Mouse (Mus musculus): ENCODE results near the gene Ugcg. TPM values are rescaled to one million over a fixed set of nuclear protein-coding genes. Genes with fewer than 3 reads are reported as not detected.

The Ugcg gene
- total and polyA plus RNA-seq, 2 experiments from 2014 or later = 19.1 to 46.5 TPM

- DNase-seq (ENCODE audit: low spot score) = no peak
- Histone ChIP-seq H3K9ac (replicated peaks; ENCODE audit: low read length) (no peak overlapping the region), H3K27me3 (ENCODE audit: insufficient read depth, low read length) (no peaks in the 10 kb centered on the region), H3K4me3 (ENCODE audit: low read length) (no peak overlapping the region), H3K9me3 (ENCODE audit: low read length) (no peaks in the 10 kb centered on the region), H3K4me2 (ENCODE audit: low read depth, low read length) (no peak overlapping the region), H3K36me3 (ENCODE audit: insufficient read depth, low read length) (peaks cover 5% of the 10 kb centered on the region), H3K4me1 (ENCODE audit: insufficient read depth, low read length) (peaks cover 4% of the 10 kb centered on the region; the same call in 1 of the 2 replicates), H3K27ac (no peak overlapping the region)
- 88% methylated on average over 4 of the region's 4 CpGs for WGBS
- no peak for ATAC-seq
- TF ChIP-seq CTCF (IDR thresholded peaks at IDR 0.05; ENCODE audit: low read depth) = no peak
Observed at GRCm38 (mm10) chr4:59206600-59206999, 17.5 kb downstream of the Ugcg start.

GRCm38 (mm10) chr4:59208607-59209006, 19.6 kb downstream of the Ugcg start:
- no peak for TF ChIP-seq CTCF (IDR thresholded peaks at IDR 0.05; ENCODE audit: low read depth)
- H3K9me3 ChIP-seq (ENCODE audit: low read length) = no peaks in the 10 kb centered on the region
- H3K4me2 ChIP-seq (ENCODE audit: low read depth, low read length) = no peak overlapping the region
- no peak overlapping the region for H3K27ac ChIP-seq
- whole genome bisulfite sequencing = 90% methylated on average over 4 of the region's 4 CpGs
- H3K4me1 ChIP-seq (ENCODE audit: insufficient read depth, low read length) = peaks cover 4% of the 10 kb centered on the region; the same call in 1 of the 2 replicates
- DNase-seq (ENCODE audit: low spot score) (no peak), ATAC-seq (no peak)
- no peak overlapping the region for H3K4me3 ChIP-seq (ENCODE audit: low read length)
- no peaks in the 10 kb centered on the region for H3K27me3 ChIP-seq (ENCODE audit: insufficient read depth, low read length)
- H3K36me3 ChIP-seq (ENCODE audit: insufficient read depth, low read length) = peaks cover 5% of the 10 kb centered on the region
- no peak overlapping the region for H3K9ac ChIP-seq (replicated peaks; ENCODE audit: low read length)

- peaks cover 5% of the 10 kb centered on the region for H3K36me3 ChIP-seq (ENCODE audit: insufficient read depth, low read length)
- H3K4me2 ChIP-seq (ENCODE audit: low read depth, low read length) = no peak overlapping the region
- H3K27ac ChIP-seq = no peak overlapping the region
- no peaks in the 10 kb centered on the region for H3K4me1 ChIP-seq (ENCODE audit: insufficient read depth, low read length)
- H3K27me3 ChIP-seq (ENCODE audit: insufficient read depth, low read length) = no peaks in the 10 kb centered on the region
- no peak overlapping the region for H3K4me3 ChIP-seq (ENCODE audit: low read length)
- TF ChIP-seq CTCF (IDR thresholded peaks at IDR 0.05; ENCODE audit: low read depth) = no peak
- no peak overlapping the region for H3K9ac ChIP-seq (replicated peaks; ENCODE audit: low read length)
- WGBS = 91% methylated on average over 9 of the region's 9 CpGs
- no peaks in the 10 kb centered on the region for H3K9me3 ChIP-seq (ENCODE audit: low read length)
- DNase-seq (ENCODE audit: low spot score) = no peak
- ATAC-seq = no peak
Observed at GRCm38 (mm10) chr4:59211181-59211580, 22.1 kb downstream of the Ugcg start.

- Histone ChIP-seq H3K4me1 (ENCODE audit: insufficient read depth, low read length) (no peaks in the 10 kb centered on the region), H3K27me3 (ENCODE audit: insufficient read depth, low read length) (no peaks in the 10 kb centered on the region), H3K4me3 (ENCODE audit: low read length) (no peak overlapping the region), H3K9me3 (ENCODE audit: low read length) (no peaks in the 10 kb centered on the region), H3K4me2 (ENCODE audit: low read depth, low read length) (no peak overlapping the region), H3K36me3 (ENCODE audit: insufficient read depth, low read length) (peaks cover 11% of the 10 kb centered on the region), H3K9ac (replicated peaks; ENCODE audit: low read length) (no peak overlapping the region), H3K27ac (no peak overlapping the region)
- no peak for DNase-seq (ENCODE audit: low spot score)
- TF ChIP-seq CTCF (IDR thresholded peaks at IDR 0.05; ENCODE audit: low read depth) = no peak
- WGBS = 74% methylated on average over 4 of the region's 4 CpGs
- ATAC-seq = no peak
Observed at GRCm38 (mm10) chr4:59213833-59214232, 24.8 kb downstream of the Ugcg start.

GRCm38 (mm10) chr4:59214695-59215094, 25.6 kb downstream of the Ugcg start:
- H3K27me3 ChIP-seq (ENCODE audit: insufficient read depth, low read length) = no peaks in the 10 kb centered on the region
- no peak for DNase-seq (ENCODE audit: low spot score)
- no peak for ATAC-seq
- H3K27ac ChIP-seq = no peak overlapping the region
- no peak overlapping the region for H3K9ac ChIP-seq (replicated peaks; ENCODE audit: low read length)
- 96% methylated on average over 5 of the region's 5 CpGs for WGBS
- no peak overlapping the region for H3K4me2 ChIP-seq (ENCODE audit: low read depth, low read length)
- peaks cover 10% of the 10 kb centered on the region for H3K36me3 ChIP-seq (ENCODE audit: insufficient read depth, low read length)
- H3K4me3 ChIP-seq (ENCODE audit: low read length) = no peak overlapping the region
- no peaks in the 10 kb centered on the region for H3K4me1 ChIP-seq (ENCODE audit: insufficient read depth, low read length)
- no peaks in the 10 kb centered on the region for H3K9me3 ChIP-seq (ENCODE audit: low read length)
- no peak for TF ChIP-seq CTCF (IDR thresholded peaks at IDR 0.05; ENCODE audit: low read depth)

- Histone ChIP-seq H3K27me3 (ENCODE audit: insufficient read depth, low read length) (no peaks in the 10 kb centered on the region), H3K4me3 (ENCODE audit: low read length) (no peak overlapping the region), H3K27ac (no peak overlapping the region), H3K4me2 (ENCODE audit: low read depth, low read length) (no peak overlapping the region), H3K9ac (replicated peaks; ENCODE audit: low read length) (no peak overlapping the region), H3K9me3 (ENCODE audit: low read length) (no peaks in the 10 kb centered on the region), H3K4me1 (ENCODE audit: insufficient read depth, low read length) (no peaks in the 10 kb centered on the region), H3K36me3 (ENCODE audit: insufficient read depth, low read length) (peaks cover 14% of the 10 kb centered on the region)
- ATAC-seq = no peak
- no peak for TF ChIP-seq CTCF (IDR thresholded peaks at IDR 0.05; ENCODE audit: low read depth)
- 91% methylated on average over 3 of the region's 3 CpGs for WGBS
- DNase-seq (ENCODE audit: low spot score) = no peak
Observed at GRCm38 (mm10) chr4:59215585-59215984, 26.5 kb downstream of the Ugcg start.

GRCm38 (mm10) chr4:59217101-59217500, 28.0 kb downstream of the Ugcg start:
- Histone ChIP-seq H3K4me2 (ENCODE audit: low read depth, low read length) (no peak overlapping the region), H3K9me3 (ENCODE audit: low read length) (no peaks in the 10 kb centered on the region), H3K27ac (no peak overlapping the region), H3K4me3 (ENCODE audit: low read length) (no peak overlapping the region), H3K4me1 (ENCODE audit: insufficient read depth, low read length) (no peaks in the 10 kb centered on the region), H3K9ac (replicated peaks; ENCODE audit: low read length) (no peak overlapping the region), H3K36me3 (ENCODE audit: insufficient read depth, low read length) (peaks cover 14% of the 10 kb centered on the region), H3K27me3 (ENCODE audit: insufficient read depth, low read length) (no peaks in the 10 kb centered on the region)
- ATAC-seq (no peak), DNase-seq (ENCODE audit: low spot score) (no peak)
- 94% methylated on average over 7 of the region's 7 CpGs for WGBS
- TF ChIP-seq CTCF (IDR thresholded peaks at IDR 0.05; ENCODE audit: low read depth) = no peak

Data from hindbrain, postnatal 0 days (tissue).